Comparison of ENCODE assay signal across 36 mouse cellular contexts in genomic region chr11:75404801-75405200, GRCm38 (mm10). TPM values are rescaled to one million over a fixed set of nuclear protein-coding genes. Genes with fewer than 3 reads are reported as not detected.
DNase-seq lines count a peak whose midpoint lies in the region; ATAC-seq lines count a peak whose summit lies in the region.
"Had no signal": no experiment of that assay in that cellular context is flagged by ENCODE, and none has a peak within 500 bp of the region (broad histone marks: within the 10 kb centered on the region; RNA-seq: fewer than 3 reads in every experiment).

No protein-coding gene starts in this region.

- ATAC-seq in cerebellum, adult (ENCODE audit: insufficient number of reproducible peaks, low FRiP score, low TSS enrichment), result no peak
- no peak for ATAC-seq in midbrain, embryonic 11.5 days (ENCODE audit: low FRiP score)
- ATAC-seq in midbrain, embryonic 13.5 days, result no peak
- ATAC-seq: forebrain, embryonic 14.5 days; hindbrain, embryonic 16.5 days; lung, postnatal 0 days had no signal

- no peak overlapping the region for H3K27ac ChIP-seq in midbrain, embryonic 11.5 days (ENCODE audit: low read depth, low read length)
- no peak overlapping the region for H3K27ac ChIP-seq in midbrain, embryonic 13.5 days
- H3K27ac ChIP-seq: embryonic facial prominence, embryonic 10.5 days; embryonic facial prominence, embryonic 15.5 days; kidney, postnatal 0 days; liver, embryonic 13.5 days; neural tube, embryonic 15.5 days had no signal

- intact Hi-C loops in left cerebral cortex, postnatal 10 days (cut with DNase I), result loop anchor here (5.0 to 10.0 kb wide), 2 partner anchors 48 to 100 kb away; partner anchors contain the start of gene Wdr81

- no peak overlapping the region for H3K4me2 ChIP-seq in midbrain, embryonic 11.5 days
- H3K4me2 ChIP-seq in midbrain, embryonic 13.5 days (replicated peaks), result no peak overlapping the region
- H3K4me2 ChIP-seq: embryonic facial prominence, embryonic 15.5 days; heart, embryonic 13.5 days; limb, embryonic 15.5 days; liver, embryonic 13.5 days; neural tube, embryonic 15.5 days had no signal

- H3K9me3 ChIP-seq in midbrain, embryonic 11.5 days (ENCODE audit: control insufficient read depth, low read length), result no peaks in the 10 kb centered on the region
- no peaks in the 10 kb centered on the region for H3K9me3 ChIP-seq in midbrain, embryonic 13.5 days
- H3K9me3 ChIP-seq: embryonic facial prominence, embryonic 10.5 days; embryonic facial prominence, embryonic 15.5 days; G1E; heart, embryonic 13.5 days; limb, embryonic 15.5 days; liver, embryonic 13.5 days; megakaryocyte, embryonic 14.5 days; neural tube, embryonic 15.5 days had no signal

- no peaks in the 10 kb centered on the region for H3K27me3 ChIP-seq in midbrain, embryonic 11.5 days (ENCODE audit: control insufficient read depth, insufficient read depth, low read length)
- H3K27me3 ChIP-seq in midbrain, embryonic 13.5 days, result no peaks in the 10 kb centered on the region
- H3K27me3 ChIP-seq: embryonic facial prominence, embryonic 15.5 days; heart, embryonic 13.5 days; limb, embryonic 15.5 days; liver, embryonic 13.5 days; megakaryocyte, embryonic 14.5 days; neural tube, embryonic 15.5 days had no signal

- H3K4me3 ChIP-seq in midbrain, embryonic 11.5 days (ENCODE audit: low read depth, low read length), result no peak overlapping the region
- no peak overlapping the region for H3K4me3 ChIP-seq in midbrain, embryonic 13.5 days (replicated peaks)
- H3K4me3 ChIP-seq: embryonic facial prominence, embryonic 10.5 days; embryonic facial prominence, embryonic 15.5 days; heart, embryonic 13.5 days; limb, embryonic 15.5 days; liver, embryonic 13.5 days; megakaryocyte, embryonic 14.5 days; neural tube, embryonic 15.5 days had no signal

- no peaks in the 10 kb centered on the region for H3K4me1 ChIP-seq in midbrain, embryonic 11.5 days (ENCODE audit: control insufficient read depth, insufficient read depth, low read length)
- H3K4me1 ChIP-seq in midbrain, embryonic 13.5 days (replicated peaks), result no peaks in the 10 kb centered on the region
- H3K4me1 ChIP-seq: limb, embryonic 15.5 days; neural tube, embryonic 15.5 days had no signal

- H3K36me3 ChIP-seq in midbrain, embryonic 11.5 days (ENCODE audit: control insufficient read depth, insufficient read depth, low read length), result no peaks in the 10 kb centered on the region
- H3K36me3 ChIP-seq in midbrain, embryonic 13.5 days, result peaks cover 3% of the 10 kb centered on the region; the same call in 1 of the 2 replicates
- H3K36me3 ChIP-seq: neural tube, embryonic 15.5 days had no signal

- WGBS in midbrain, embryonic 11.5 days, result 90% methylated on average over 6 of the region's 6 CpGs
- WGBS in midbrain, embryonic 13.5 days, result 89% methylated on average over 6 of the region's 6 CpGs

- no peak overlapping the region for H3K9ac ChIP-seq in midbrain, embryonic 11.5 days (ENCODE audit: low read length)
- no peak overlapping the region for H3K9ac ChIP-seq in midbrain, embryonic 13.5 days (replicated peaks)
- H3K9ac ChIP-seq: embryonic facial prominence, embryonic 15.5 days; limb, embryonic 15.5 days; liver, embryonic 13.5 days; neural tube, embryonic 15.5 days had no signal

- peak; percentile 14 for DNase-seq in cerebellum, adult 11 months
- DNase-seq in midbrain, embryonic 11.5 days (ENCODE audit: low spot score, missing footprints), result peak; percentile 61
- peak; percentile 14 to 22 for DNase-seq in cerebellum, postnatal 36 days
- DNase-seq in testis, postnatal 10 days (ENCODE audit: low spot score), result no peak
- DNase-seq in adrenal gland, postnatal 25 days, result no peak
- no peak for DNase-seq in left cerebral cortex, postnatal 10 days (ENCODE audit: extremely low spot score in 1 of 2, low spot score in 2 of 2)
- DNase-seq: adrenal gland, adult 8-10 months; gastrocnemius, postnatal 36 days; heart, postnatal 10 days; kidney, adult 18-20 months; kidney, postnatal 4 days; left cerebral cortex, postnatal 4 days; liver, embryonic 13.5 days; lung, adult 18-20 months; lung, postnatal 4 days; midbrain, embryonic 14.5 days; right cerebral cortex, postnatal 25 days; spleen, adult 18-20 months; thymus, adult 2 months; thymus, postnatal 36 days had no signal

RNA-seq across cellular contexts. Expression of gene Serpinf1, which starts 17.7 kb away (rescaled TPM):
- polyA plus RNA-seq in midbrain, embryonic 11.5 days (2014; fragmentation: Nextera tagmentation; extraction: Ambion mirVana), result 56.2 and 58.2 TPM in 2 replicates
- polyA plus RNA-seq in midbrain, embryonic 13.5 days (2015; fragmentation: Nextera tagmentation; extraction: Ambion mirVana), result 27.5 and 31.5 TPM in 2 replicates
- 12.4 and 23.9 TPM in 2 replicates for total RNA-seq in adrenal gland, postnatal 25 days (2021)
- total RNA-seq in left cerebral cortex, postnatal 10 days (2021), result 10 to 100 TPM; 14.7 to 18.2 TPM
- total RNA-seq: monocyte, adult 5-6 weeks had no signal
- polyA plus RNA-seq: G1E had no signal

RNA-seq across cellular contexts. Expression of gene Serpinf2, which starts 34.6 kb away (rescaled TPM):
- polyA plus RNA-seq in midbrain, embryonic 11.5 days (2014; fragmentation: Nextera tagmentation; extraction: Ambion mirVana), result not detected in 2 replicates
- polyA plus RNA-seq in midbrain, embryonic 13.5 days (2015; fragmentation: Nextera tagmentation; extraction: Ambion mirVana), result 0.07 TPM in 1 of 2 replicates, not detected in the other
- total RNA-seq in adrenal gland, postnatal 25 days (2021), result 7.7 TPM in 1 of 2 replicates, not detected in the other
- total RNA-seq in left cerebral cortex, postnatal 10 days (2021), result not detected
- total RNA-seq: gastrocnemius, postnatal 36 days; heart, adult 8-10 months; heart, postnatal 10 days had no signal
- polyA plus RNA-seq: embryonic facial prominence, embryonic 10.5 days; forebrain, embryonic 14.5 days; hindbrain, embryonic 11.5 days; midbrain, embryonic 14.5 days had no signal

RNA-seq across cellular contexts. Expression of gene Wdr81, which starts 49.7 kb away (rescaled TPM):
- 2.8 and 3.9 TPM in 2 replicates for polyA plus RNA-seq in midbrain, embryonic 11.5 days (2014; fragmentation: Nextera tagmentation; extraction: Ambion mirVana)
- 6.8 and 8.1 TPM in 2 replicates for polyA plus RNA-seq in midbrain, embryonic 13.5 days (2015; fragmentation: Nextera tagmentation; extraction: Ambion mirVana)
- 21.9 and 23.5 TPM in 2 replicates for total RNA-seq in adrenal gland, postnatal 25 days (2021)
- 10 to 100 TPM; 17.3 to 18.1 TPM for total RNA-seq in left cerebral cortex, postnatal 10 days (2021)

RNA-seq across cellular contexts. Expression of gene Smyd4, which starts 56.6 kb away (rescaled TPM):
- polyA plus RNA-seq in midbrain, embryonic 11.5 days (2014; fragmentation: Nextera tagmentation; extraction: Ambion mirVana), result 11.6 and 13.1 TPM in 2 replicates
- 15.3 and 15.5 TPM in 2 replicates for polyA plus RNA-seq in midbrain, embryonic 13.5 days (2015; fragmentation: Nextera tagmentation; extraction: Ambion mirVana)
- total RNA-seq in adrenal gland, postnatal 25 days (2021), result 7.0 and 9.3 TPM in 2 replicates
- 10 to 100 TPM; 11.6 to 13.7 TPM for total RNA-seq in left cerebral cortex, postnatal 10 days (2021)

RNA-seq across cellular contexts. Expression of gene Rpa1, which starts 56.7 kb away (rescaled TPM):
- polyA plus RNA-seq in midbrain, embryonic 11.5 days (2014; fragmentation: Nextera tagmentation; extraction: Ambion mirVana), result 124 and 126 TPM in 2 replicates
- 69.1 and 70.6 TPM in 2 replicates for polyA plus RNA-seq in midbrain, embryonic 13.5 days (2015; fragmentation: Nextera tagmentation; extraction: Ambion mirVana)
- total RNA-seq in adrenal gland, postnatal 25 days (2021), result 45.4 and 59.6 TPM in 2 replicates
- total RNA-seq in left cerebral cortex, postnatal 10 days (2021), result 10 to 100 TPM; 42.4 TPM

Comparison
In these comparisons a context has a peak if more than half of its experiments do, and no peak if none do; other contexts are left out.
1. DNase-seq: peak in cerebellum, adult 11 months (single experiment), midbrain, embryonic 11.5 days (single experiment) and cerebellum, postnatal 36 days (2 of 2); none in testis, postnatal 10 days (single experiment), adrenal gland, postnatal 25 days (single experiment) and left cerebral cortex, postnatal 10 days (0 of 2).